ENCODE assay signal across 12 mouse cellular contexts in genomic region chr16:64166036-64166435, GRCm38 (mm10).
"Had no signal": no experiment of that assay in that cellular context is flagged by ENCODE, and none has a peak within 500 bp of the region (broad histone marks: within the 10 kb centered on the region; RNA-seq: fewer than 3 reads in every experiment).

No protein-coding gene starts in this region.

- H3K9me3 ChIP-seq: limb, embryonic 10.5 days; lung, embryonic 15.5 days; midbrain, embryonic 12.5 days; neural tube, embryonic 12.5 days had no signal

- H3K4me3 ChIP-seq: limb, embryonic 10.5 days; liver, embryonic 13.5 days; lung, embryonic 15.5 days; midbrain, embryonic 12.5 days; myocyte; neural tube, embryonic 12.5 days had no signal

- H3K4me2 ChIP-seq: liver, embryonic 13.5 days; lung, embryonic 15.5 days; midbrain, embryonic 12.5 days; neural tube, embryonic 12.5 days had no signal

- H3K36me3 ChIP-seq: limb, embryonic 10.5 days; liver, embryonic 13.5 days; lung, embryonic 15.5 days; midbrain, embryonic 12.5 days; neural tube, embryonic 12.5 days had no signal

- H3K27ac ChIP-seq: kidney, postnatal 0 days; limb, embryonic 10.5 days; liver, embryonic 13.5 days; lung, embryonic 15.5 days; midbrain, embryonic 12.5 days; neural tube, embryonic 12.5 days; stomach, postnatal 0 days had no signal

- H3K27me3 ChIP-seq: liver, embryonic 13.5 days; lung, embryonic 15.5 days; midbrain, embryonic 12.5 days; neural tube, embryonic 12.5 days had no signal

- H3K4me1 ChIP-seq: liver, embryonic 13.5 days; lung, embryonic 15.5 days; neural tube, embryonic 12.5 days had no signal

- H3K9ac ChIP-seq: liver, embryonic 13.5 days; liver, postnatal 0 days; lung, embryonic 15.5 days; midbrain, embryonic 12.5 days; neural tube, embryonic 12.5 days had no signal

- ATAC-seq: liver, postnatal 0 days had no signal

- DNase-seq: kidney, postnatal 36 days; liver, embryonic 13.5 days; liver, postnatal 0 days; lung, postnatal 14 days; thymus, postnatal 4 days had no signal
